ENCODE assay signal across 22 mouse cellular contexts in the genomic region with DNA sequence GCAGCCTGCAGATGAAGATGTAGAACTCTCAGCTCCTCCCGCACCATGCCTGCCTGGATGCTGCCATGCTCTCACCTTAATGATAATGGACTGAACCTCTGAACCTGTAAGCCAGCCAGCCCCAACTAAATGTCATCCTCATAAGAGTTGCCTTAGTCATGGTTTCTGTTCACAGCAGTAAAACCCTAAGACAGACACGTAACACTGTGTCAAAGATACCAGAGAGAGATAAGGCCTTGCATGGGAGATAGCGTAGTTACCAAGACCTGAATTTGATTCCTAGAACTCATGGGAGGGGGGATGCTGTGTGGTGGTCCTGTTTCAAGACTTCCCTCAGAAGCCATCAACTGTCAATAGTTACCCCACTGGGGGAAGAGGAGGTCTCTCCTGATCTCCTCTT.
"Had no signal": no experiment of that assay in that cellular context is flagged by ENCODE, and none has a peak within 500 bp of the region (broad histone marks: within the 10 kb centered on the region; RNA-seq: fewer than 3 reads in every experiment).

No protein-coding gene starts in this region.

- H3K9ac ChIP-seq: heart, embryonic 12.5 days; hindbrain, embryonic 12.5 days; hindbrain, embryonic 14.5 days; limb, embryonic 12.5 days; liver, embryonic 12.5 days; liver, embryonic 14.5 days had no signal

- H3K36me3 ChIP-seq: hindbrain, embryonic 10.5 days; hindbrain, embryonic 12.5 days; limb, embryonic 12.5 days had no signal

- H3K4me3 ChIP-seq: heart, adult 2 months; heart, embryonic 10.5 days; heart, embryonic 12.5 days; hindbrain, embryonic 10.5 days; hindbrain, embryonic 12.5 days; layer of hippocampus, adult 2 months; left cerebral cortex, adult 2 months; limb, embryonic 10.5 days; limb, embryonic 12.5 days; liver, embryonic 12.5 days had no signal

- H3K9me3 ChIP-seq: heart, embryonic 10.5 days; heart, embryonic 12.5 days; hindbrain, embryonic 10.5 days; hindbrain, embryonic 12.5 days; limb, embryonic 10.5 days; limb, embryonic 12.5 days; liver, embryonic 12.5 days had no signal

- H3K4me1 ChIP-seq: hindbrain, embryonic 12.5 days had no signal

- H3K4me2 ChIP-seq: heart, embryonic 12.5 days; hindbrain, embryonic 12.5 days; hindbrain, embryonic 14.5 days; limb, embryonic 12.5 days; liver, embryonic 12.5 days had no signal

- H3K27me3 ChIP-seq: heart, embryonic 12.5 days; hindbrain, embryonic 12.5 days; limb, embryonic 12.5 days; liver, embryonic 12.5 days had no signal

- DNase-seq: gastrocnemius, postnatal 14 days; gastrocnemius, postnatal 36 days; heart, adult 2 months; heart, postnatal 10 days; heart, postnatal 4 days; kidney, adult 11 months; kidney, adult 2 months; kidney, postnatal 10 days; kidney, postnatal 25 days; kidney, postnatal 4 days had no signal

- H3K27ac ChIP-seq: heart, adult 2 months; hindbrain, embryonic 10.5 days; hindbrain, embryonic 12.5 days; hindbrain, embryonic 14.5 days; layer of hippocampus, adult 2 months; left cerebral cortex, adult 2 months; limb, embryonic 10.5 days; limb, embryonic 12.5 days; liver, embryonic 12.5 days; liver, embryonic 14.5 days had no signal

- ATAC-seq: hindbrain, embryonic 16.5 days had no signal
